Mouse (Mus musculus) gastrocnemius, adult 18-20 months (tissue): ENCODE measurements at regions not wholly inside any gene's neighbourhood (a gene's known extent, or its start where the extent isn't known, plus 50 kb on each side); places are given as distances from the start of the nearest gene placed in this dataset.
"Not testable (repeated sequence)": the region's sequence is repeated elsewhere in the genome, so short reads cannot be mapped to it uniquely, and the experiment has no call there.

Experiments used
- DNase-seq: peaks from one replicate; pipeline ENCODE4 v3.0.0; 2021; ENCODE audit warnings: low spot score

DNA sequence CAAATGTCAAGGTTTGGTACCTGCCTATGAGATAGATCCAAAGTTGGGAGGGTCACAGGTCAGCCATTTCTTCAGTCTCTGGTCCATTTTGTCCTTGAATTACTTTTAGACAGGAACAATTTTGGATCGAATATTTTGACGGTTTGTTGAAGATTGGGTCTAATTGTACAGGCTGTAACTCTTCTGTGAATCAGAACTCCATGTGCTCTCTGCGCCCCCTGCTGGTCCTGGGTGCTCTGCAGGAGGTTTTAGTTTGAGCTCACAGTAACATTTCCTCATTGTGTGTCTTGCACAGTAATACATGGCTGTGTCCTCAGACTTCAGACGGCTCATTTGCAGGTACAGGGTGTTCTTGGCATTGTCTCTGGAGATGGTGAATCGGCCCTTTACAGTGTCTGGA lies 158.1 kb downstream of the Adam6a start:
- DNase-seq, result not testable (repeated sequence)

GRCm38 (mm10) chr12:113716406-113716805 lies 172.7 kb downstream of the Adam6a start:
- peak; percentile 15 for DNase-seq

DNA sequence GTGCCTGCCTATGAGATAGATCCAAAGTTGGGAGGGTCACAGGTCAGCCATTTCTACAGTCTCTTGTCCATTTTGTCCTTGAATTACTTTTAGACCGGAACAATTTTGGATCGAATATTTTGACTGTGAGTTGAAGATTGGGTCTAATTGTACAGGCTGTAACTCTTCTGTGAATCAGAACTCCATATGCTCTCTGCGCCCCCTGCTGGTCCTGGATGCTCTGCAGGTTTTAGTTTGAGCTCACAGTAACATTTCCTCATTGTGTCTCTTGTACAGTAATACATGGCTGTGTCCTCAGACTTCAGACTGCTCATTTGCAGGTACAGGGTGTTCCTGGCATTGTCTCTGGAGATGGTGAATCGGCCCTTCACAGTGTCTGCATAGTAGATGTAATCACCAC lies 192.1 kb downstream of the Adam6a start:
- no peak for DNase-seq

GRCm38 (mm10) chr12:113746277-113746676 lies 202.6 kb downstream of the Adam6a start:
- DNase-seq, result no peak

- DNase-seq, result no peak
These were observed 204.3 kb downstream of the Adam6a start for GRCm38 (mm10) chr12:113747987-113748386.

- no peak for DNase-seq
These were observed 225.9 kb downstream of the Adam6a start for GRCm38 (mm10) chr12:113769587-113769986.

GRCm38 (mm10) chr12:113795876-113796275 lies 252.2 kb downstream of the Adam6a start:
- not testable (repeated sequence) for DNase-seq

DNA sequence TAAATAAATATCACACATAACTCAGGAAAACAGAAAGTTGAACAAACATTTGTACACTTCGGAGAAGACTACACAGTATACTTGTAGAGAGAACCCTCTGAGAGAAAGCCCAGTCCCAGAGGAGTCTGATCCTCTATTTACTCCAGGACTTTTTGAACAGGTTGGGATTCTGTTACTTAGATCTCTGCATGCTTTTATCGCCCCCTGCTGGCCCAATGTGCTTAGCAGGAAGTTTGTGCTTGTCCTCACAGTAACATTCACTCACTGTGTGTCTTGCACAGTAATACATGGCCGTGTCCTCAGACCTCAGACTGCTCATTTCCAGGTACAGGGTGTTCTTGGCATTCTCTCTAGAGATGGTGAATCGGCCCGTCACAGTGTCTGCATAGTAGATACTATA lies 282.7 kb downstream of the Adam6a start:
- DNase-seq, result no peak

DNA sequence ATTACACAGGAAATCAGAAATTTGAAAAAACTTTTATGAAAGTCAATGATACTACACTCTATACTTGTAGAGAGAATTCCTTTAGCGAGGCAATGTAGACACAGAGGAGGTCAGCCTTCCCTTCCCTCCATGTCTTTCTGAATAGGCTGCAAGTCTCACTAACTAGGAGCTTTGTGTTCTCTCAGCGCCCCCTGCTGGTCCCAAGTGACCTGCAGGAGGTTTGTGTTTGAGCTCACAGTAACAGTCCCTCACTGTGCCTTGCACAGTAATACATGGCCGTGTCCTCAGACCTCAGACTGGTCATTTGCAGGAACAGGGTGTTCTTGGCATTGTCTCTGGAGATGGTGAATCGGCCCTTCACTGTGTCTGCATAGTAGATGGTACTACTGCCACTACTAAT lies 315.2 kb downstream of the Adam6a start:
- DNase-seq, result peak; percentile 2

DNA sequence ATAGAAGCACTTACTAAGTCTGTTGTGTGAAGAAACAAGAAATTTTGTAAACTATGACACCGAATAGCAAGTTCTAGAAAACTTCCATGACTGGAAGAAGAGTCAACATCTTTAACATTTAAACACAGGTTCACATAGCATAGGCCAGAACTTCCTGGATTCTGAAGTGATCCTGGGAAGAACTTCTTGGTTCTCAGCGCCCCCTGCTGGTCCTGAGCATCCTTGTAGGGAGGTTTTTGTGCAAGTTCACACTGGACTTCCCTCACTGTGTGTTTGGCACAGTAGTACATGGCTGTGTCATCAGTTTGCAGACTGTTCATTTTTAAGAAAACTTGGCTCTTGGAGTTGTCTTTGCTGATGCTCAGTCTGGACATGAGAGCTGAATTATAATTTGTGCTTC lies 335.1 kb downstream of the Adam6a start:
- no peak for DNase-seq

DNA sequence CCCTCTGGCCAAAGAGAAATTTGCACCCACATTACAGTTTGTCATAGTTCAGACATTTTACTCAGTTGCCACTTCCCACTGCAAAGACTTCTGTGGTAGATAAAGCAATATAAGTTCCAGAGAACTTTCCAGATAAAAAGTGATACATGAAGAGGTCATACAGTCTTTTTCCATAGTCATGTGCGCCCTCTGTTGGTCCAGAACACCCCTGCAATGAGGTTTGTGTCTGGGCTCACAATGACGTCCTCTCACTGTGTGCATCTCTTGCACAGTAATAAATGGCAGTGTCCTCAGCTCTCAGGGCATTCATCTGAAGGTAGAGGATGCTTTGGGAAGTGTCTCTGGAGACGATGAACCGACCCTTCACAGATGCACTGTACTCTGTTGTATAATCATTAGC lies 352.4 kb downstream of the Adam6a start:
- no peak for DNase-seq

DNA sequence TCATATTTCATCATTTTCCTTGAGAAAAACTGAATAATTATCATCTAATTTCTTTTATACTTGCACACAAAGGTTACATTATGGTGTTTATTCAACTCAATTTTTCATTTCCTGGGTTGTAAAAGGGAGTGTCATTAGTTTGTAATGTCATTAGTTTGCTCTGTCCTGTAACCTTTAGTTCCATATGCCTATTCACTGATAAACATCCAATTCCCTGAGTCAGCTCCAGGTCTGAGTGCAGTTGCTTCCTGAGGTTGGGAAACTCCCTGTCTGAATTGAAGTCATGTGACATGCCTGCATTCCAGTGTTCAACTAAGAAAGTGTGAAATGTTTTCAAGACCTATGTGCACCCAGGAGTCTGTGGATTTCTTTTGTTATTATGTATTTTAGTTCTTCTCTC lies 362.8 kb downstream of the Adam6a start:
- DNase-seq, result no peak

- no peak for DNase-seq
These were observed 364.0 kb downstream of the Adam6a start for GRCm38 (mm10) chr12:113907751-113908150.

- DNase-seq, result no peak
These were observed 368.1 kb downstream of the Adam6a start for GRCm38 (mm10) chr12:113911770-113912169.

DNA sequence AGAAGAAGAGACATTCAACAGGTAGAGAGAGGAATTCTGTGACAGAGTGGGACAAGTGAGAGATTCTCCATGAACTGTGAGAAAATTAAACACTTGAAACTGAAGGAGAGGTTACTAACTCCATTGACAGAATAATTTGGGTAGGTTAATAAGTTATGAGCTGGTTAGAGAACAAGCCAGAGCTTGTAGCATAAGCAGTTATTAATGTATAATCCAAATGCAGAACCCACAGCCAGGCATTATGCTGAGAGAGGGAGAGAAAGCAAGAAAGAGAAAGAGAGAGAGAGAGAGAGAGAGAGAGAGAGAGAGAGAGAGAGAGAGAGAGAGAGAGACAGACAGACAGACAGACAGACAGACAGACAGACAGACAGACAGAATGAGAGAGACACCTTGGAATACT lies 397.0 kb downstream of the Adam6a start:
- no peak for DNase-seq

DNA sequence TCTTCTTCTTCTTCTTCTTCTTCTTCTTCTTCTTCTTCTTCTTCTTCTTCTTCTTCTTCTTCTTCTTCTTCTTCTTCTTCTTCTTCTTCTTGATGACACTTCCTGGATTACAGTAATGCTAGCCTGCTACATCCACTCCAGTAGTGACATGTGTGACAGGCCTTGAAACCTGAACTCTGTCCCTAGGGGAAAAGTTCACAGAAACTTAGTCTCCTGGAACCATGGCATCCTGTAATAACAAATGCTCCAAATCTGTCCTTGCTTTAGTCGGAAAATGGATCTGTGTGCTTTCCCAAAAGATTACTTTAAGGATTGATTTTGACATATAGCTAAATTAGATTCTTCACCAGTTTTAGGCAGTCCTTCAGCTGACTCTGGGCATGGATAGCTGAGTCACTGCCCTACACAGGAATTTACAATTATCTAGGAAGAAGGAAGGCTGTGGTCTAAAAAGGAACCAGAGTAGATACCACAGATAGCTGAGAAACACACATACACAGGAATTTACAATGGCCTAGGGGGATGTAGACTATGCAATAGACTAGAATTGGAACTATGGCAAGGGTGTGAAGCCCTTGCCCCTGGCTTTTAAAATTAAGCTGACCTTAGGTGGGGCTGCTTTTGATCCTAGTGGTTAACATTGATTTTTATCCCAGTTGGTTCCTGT lies 400.1 kb downstream of the Adam6a start:
- DNase-seq, result not testable (repeated sequence)

DNA sequence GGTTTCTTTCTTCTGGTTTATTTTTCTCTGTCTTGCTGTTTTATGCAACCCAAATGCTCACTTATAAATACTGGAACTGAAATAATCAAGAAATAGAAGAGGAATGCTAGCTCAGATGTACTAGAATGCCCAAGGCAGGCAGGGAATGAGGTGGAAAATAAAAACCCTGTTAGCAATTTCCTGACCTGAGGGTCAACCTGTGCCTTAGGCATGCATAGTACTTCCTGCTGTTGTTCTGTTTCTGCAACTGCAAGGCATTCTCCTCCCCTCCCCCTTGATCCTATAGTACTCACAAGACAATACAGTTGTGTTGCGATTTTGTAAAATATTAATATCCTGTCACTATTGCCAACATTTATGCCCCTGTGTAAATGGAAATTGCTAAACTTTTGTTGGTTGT lies 402.1 kb downstream of the Adam6a start:
- not testable (repeated sequence) for DNase-seq

DNA sequence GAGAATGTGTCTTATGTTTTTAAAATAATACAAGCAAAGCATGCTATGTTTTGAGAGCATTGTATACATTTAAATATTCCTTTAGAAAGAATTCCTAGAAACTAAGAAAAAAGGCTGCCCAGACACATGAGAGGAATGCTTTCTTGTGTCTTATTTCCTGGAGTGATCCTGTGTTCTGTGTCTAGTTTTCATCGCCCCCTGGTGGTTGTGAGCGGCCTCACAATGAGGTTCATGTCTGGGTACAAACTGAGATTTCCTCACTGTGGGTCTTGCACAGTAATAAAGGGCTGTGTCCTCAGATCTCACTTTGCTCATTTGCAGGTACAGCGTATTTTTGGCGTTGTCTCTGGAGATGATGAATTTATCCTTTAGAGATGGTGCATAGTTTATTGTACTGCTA lies 404.3 kb downstream of the Adam6a start:
- DNase-seq, result not testable (repeated sequence)

GRCm38 (mm10) chr12:113974271-113974670 lies 430.6 kb downstream of the Adam6a start:
- DNase-seq, result no peak

DNA sequence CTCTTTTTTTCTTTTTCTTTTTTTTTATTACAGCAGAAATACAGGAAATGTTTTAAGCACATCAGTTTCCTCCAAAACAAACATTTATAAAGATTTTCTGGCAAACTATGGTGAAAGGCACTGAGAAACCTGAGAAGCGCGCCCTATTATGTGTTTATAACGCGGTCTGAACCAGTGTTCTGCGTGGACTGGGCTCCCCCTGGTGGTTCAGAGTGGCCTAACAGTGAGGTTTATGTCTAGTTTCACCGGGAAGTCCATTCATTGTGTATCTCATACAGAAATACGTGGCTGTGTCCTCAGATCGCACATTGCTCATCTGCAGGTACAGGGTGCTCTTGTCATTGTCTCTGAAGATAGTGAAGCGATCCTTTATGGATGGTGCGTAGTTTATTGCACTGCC lies 437.9 kb downstream of the Adam6a start:
- DNase-seq, result peak; percentile 28

GRCm38 (mm10) chr12:113987233-113987990 lies 443.7 kb downstream of the Adam6a start:
- DNase-seq, result no peak

DNA sequence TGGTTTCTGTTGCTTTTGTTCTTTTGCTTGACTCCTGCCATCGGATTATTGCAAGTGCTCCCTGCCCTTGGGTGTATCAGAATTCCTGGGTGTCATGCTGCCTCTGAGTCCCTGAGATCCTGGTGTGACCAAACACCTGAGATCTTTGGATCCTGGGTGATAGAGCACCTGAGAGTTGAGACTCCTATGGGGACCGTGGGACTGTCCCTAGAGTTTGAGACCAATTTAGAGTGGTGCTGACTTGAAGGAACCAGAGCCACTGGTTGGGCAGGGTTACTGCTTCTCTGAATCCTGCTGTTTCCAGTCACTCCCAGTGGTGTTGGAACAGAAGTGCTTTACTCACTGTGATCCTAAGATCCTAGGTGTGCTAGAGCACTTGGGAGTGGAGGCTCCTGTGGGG lies 448.7 kb downstream of the Adam6a start:
- DNase-seq, result no peak

DNA sequence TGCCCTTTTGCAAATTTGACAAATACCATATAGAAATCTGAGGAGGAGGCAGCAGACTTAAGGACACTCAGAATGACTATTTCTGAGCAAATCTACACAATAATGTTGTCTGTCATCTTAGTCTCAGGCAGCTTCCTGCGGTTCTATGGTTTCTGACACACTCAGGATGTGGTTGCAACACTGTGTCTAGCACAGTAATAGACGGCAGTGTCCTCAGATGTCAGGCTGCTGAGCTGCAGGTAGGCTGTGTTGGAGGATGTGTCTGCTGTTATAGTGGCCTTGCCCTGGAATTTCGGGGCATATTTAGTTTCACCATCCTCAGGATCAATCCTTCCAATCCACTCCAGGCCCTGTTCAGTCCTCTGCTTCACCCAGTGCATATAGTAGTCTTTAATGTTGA lies 450.6 kb downstream of the Adam6a start:
- not testable (repeated sequence) for DNase-seq
